Mouse (Mus musculus) naive thymus-derived CD4-positive, alpha-beta T cell, adult 5 months (primary cell): Measurements from ENCODE around the gene Timp1. TPM values are rescaled to one million over a fixed set of nuclear protein-coding genes. Genes with fewer than 3 reads are reported as not detected.

Experiments used
- polyA plus RNA-seq: library from polyadenylated mRNA; unstranded; fragments of 100-300 nt; shearing (Covaris generic); gene quantifications from one replicate; pipeline ENCODE4 v1.2.1, GENCODE M21; 2017

Timp1 gene
- polyA plus RNA-seq = not detected

DNA sequence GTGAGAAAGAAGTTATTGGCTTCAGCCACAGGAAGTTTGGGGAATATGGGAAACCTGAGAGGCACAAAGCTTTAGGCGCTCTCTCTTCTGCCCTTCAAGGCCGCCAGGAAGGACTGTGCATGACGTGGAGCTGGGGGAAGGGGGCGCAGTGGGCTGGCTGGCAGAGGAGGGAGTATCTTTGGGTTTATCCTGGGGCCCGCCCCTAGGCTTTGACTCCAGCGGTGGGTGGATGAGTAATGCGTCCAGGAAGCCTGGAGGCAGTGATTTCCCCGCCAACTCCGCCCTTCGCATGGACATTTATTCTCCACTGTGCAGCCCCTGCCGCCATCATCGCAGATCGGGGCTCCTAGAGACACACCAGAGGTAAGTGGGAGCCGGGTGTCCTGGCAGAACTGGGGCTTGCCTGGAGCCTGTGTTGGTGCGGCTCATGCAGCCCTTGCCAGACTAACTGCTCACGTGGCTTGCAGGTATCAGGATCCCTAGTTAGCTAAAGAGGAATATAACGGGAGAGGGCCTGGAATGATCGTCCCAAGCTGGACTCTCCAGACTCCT, at the start of gene Timp1:
Timp1 (plus strand) TSS at position 205 of the 552 bp plus-strand sequence.

DNA sequence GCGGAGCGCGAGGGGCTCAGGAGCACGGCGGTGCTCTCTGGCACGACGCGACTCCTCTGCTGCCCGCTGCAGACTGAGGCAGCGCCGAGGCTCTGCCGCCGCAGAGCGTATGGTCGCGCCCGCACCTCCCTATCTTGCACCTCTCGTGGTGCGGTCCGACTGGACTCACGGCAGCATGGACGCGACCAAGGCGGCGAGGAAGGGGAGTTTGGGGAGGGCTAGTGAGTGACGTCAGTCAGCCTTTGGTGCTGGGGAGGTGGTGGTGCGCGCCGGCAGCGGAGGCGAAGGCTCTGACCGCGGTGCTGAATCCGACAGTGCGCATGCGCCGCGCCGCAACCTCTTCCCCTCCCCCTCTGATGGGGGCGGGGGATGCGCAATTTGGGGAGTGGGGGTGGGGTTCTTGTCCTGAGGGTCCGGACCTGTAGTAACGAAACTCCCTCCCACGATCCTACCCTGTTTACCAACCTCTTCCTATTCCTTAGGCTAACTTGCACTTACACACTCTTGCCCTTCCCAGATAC, 50.9 kb downstream of the Timp1 start, which contains the start of gene Syn1:
Syn1 (minus strand) TSS at position 161 of the 521 bp plus-strand sequence.

Other genes starting within 250 kb of the Timp1 start
- 181 TPM for gene Uba1, start 211.8 kb upstream of the Timp1 start, polyA plus RNA-seq
- 97.1 TPM for gene Cdk16, start 182.2 kb upstream of the Timp1 start, polyA plus RNA-seq
- gene Usp11, start 166.3 kb upstream of the Timp1 start, polyA plus RNA-seq = 13.0 TPM
- gene Araf, start 72.4 kb upstream of the Timp1 start, polyA plus RNA-seq = 162 TPM
- 0.21 TPM for gene Syn1, start 50.8 kb downstream of the Timp1 start, polyA plus RNA-seq
- gene Cfp, start 61.4 kb downstream of the Timp1 start, polyA plus RNA-seq = 2.7 TPM
- gene Elk1, start 80.4 kb downstream of the Timp1 start, polyA plus RNA-seq = 9.6 TPM
- gene Uxt, start 91.9 kb downstream of the Timp1 start, polyA plus RNA-seq = 40.4 TPM
- 9.9 TPM for gene Zfp182, start 192.2 kb downstream of the Timp1 start, polyA plus RNA-seq
- not detected for gene Spaca5, start 198.2 kb downstream of the Timp1 start, polyA plus RNA-seq
- 1.6 TPM for gene Zfp300, start 219.4 kb downstream of the Timp1 start, polyA plus RNA-seq
- gene Ssxa1, start 245.7 kb downstream of the Timp1 start, polyA plus RNA-seq = not detected